Mouse (Mus musculus) heart, postnatal 14 days (tissue): ENCODE data around the gene Gm45711. TPM values are rescaled to one million over a fixed set of nuclear protein-coding genes. Genes with fewer than 3 reads are reported as not detected.
"Not testable (repeated sequence)": the region's sequence is repeated elsewhere in the genome, so short reads cannot be mapped to it uniquely, and the experiment has no call there.

ENCODE experiments used
- DNase-seq, 2 experiments: peaks; one replicate each; pipeline ENCODE4 v3.0.0; 2021 to 2022
- intact Hi-C: fragments of 180-260 bp; cut with DNase I; formaldehyde crosslinking; loops from one replicate; pipeline ENCODE4 v1.15.1; 2025
- total RNA-seq, 2 experiments: library from RNA; stranded (reverse); gene quantifications; 2 replicates each; pipeline ENCODE4 v1.2.3; 2021

Gene Gm45711
- total RNA-seq, 2 experiments from 2014 or later, result not detected

DNA sequence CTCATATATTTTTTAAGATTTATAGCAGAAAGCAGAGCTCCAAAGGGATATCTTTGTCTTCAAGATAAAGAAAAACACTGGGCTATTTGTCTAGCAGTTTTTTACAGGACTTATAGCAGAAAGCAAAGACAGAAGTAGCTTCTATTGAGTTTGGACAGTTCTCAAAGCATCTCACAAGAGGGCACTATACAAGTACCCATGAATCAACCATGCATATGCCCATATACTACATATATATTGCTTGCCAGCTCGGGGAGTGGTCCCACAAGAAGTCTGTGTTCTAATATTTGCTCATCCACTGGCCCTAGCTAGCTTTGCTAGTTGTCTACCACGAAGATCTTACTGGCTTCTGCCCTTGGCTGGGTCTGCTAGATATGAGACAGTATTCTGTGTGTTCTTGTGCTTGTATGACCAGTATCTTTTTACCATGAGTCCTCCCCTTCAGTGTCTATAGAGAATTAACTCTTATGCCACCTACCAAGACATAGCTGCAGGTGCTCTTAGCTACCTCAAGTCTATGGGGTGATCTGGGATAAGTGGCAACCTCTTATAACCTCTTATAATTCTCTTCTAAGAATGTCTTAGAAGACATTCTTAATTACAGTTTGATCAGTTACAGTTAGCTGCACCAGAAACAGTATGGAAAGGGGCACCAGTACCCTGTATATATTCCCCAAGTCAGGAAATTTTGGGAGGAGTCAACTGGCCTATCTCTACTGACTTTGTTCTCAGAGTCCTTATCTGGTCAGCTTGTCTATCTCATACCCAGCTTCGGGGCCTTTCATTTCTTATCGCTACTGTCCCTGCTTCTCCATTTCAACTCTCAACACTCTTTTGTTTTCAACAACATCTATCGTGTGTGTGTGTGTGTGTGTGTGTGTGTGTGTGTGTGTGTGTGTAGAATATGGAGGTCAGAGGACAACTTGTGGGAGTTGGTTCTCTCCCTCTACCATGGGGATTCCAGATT, 23.1 kb upstream of the Gm45711 start:
- intact Hi-C loops, result loop anchor here (10.0 kb wide), 1 partner anchor 238 kb away; no protein-coding TSS in a partner anchor
- no peak for DNase-seq

GRCm38 (mm10) chr8:104321930-104322329, 12.0 kb upstream of the Gm45711 start, which contains the start of gene Cmtm2b:
TSS of gene Cmtm2b (plus strand) at chr8:104322230.
- intact Hi-C loops, DNase-seq: not testable (repeated sequence)

GRCm38 (mm10) chr8:104321267-104321666, 11.4 kb upstream of the Gm45711 start, which contains the start of gene Gm11020:
TSS of gene Gm11020 (plus strand) at chr8:104321567.
- DNase-seq, intact Hi-C loops: not testable (repeated sequence)

- DNase-seq, result peak in 1 of 2 experiments; percentile 29
- intact Hi-C loops, result no loop called here
These were observed 3.4 kb upstream of the Gm45711 start for GRCm38 (mm10) chr8:104313311-104313710.

DNA sequence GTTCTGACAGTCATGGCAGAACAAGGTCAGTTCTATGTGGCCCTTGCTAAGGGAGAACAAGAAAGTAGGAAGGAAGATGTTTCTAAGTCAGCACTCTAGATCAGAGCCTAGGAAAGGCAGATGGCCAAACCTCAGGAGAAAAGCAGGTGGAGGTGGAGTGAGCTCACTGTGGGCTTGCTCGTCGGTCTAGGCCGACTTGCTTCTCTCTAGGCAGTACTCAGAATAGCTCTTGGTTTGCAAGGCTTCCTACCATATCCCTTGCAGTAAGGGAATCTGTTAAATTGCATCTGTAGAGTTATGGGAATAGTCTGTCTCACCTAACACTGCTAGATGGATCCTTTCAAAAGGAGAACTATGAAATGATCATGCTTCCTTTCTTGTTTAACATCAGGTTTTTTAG, 2.1 kb upstream of the Gm45711 start:
- intact Hi-C loops, DNase-seq: not testable (repeated sequence)

DNA sequence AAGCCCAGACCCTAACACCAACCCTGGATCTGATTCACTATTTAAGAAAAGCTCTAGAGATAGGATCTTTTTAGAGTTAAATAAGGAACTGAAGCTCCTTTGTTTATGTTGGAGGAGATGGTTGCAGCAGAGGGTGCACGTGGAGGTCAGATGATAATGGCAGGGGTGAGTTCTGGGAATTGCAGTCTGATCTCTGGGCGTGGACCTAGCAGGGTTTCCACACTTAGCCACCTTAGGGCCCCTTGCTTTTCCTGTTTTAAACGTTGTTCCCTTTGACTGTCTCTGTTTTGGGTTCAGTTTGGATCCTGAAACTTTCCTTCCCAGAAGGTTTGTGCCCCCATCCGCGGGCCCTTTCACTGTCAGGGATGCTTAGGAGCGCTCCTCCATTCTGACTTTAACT, 1.5 kb downstream of the Gm45711 start:
- DNase-seq, intact Hi-C loops: not testable (repeated sequence)

- intact Hi-C loops, result no loop called here
- no peak for DNase-seq
These were observed 4.9 kb downstream of the Gm45711 start for GRCm38 (mm10) chr8:104304962-104305361.

DNA sequence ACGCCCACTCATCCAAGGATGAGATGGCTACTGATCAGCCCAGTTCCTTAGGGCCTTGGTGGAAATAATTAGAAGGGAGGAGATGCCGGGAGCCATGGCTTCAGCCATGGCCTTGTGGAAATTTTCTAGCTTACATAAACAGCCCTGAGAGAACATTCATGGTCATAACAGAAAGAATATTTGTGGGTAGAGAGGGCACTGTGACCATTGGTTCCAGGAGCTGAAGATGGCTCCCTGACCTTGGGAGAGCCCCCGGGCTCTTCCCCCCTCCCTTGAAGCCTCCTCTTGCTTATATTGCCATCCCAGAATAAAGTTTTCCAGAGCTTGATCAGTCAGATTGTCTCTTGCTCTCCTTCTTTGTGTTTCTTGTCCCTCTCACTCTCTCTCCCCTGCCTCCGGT, 7.3 kb downstream of the Gm45711 start:
- intact Hi-C loops, result not testable (repeated sequence)

DNA sequence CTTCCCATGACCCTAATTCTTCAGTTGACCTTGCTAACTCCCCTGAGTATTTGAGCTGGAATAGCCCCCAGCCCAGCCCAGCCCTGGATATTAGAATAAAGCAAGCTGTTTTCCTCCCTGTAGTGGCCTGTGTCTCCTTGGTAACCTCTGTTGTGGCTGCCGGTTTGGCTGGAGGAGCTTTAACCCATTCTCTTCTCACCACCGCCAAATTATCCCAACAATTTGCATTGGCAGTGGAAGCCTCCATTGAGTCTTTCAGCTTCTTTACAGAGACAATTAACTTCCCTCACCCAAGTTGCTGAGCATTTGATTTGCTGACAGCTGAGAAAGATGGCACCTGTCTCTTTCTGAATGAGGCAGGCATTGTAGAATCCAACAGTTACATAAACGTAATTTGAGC, 8.3 kb downstream of the Gm45711 start:
- intact Hi-C loops, result not testable (repeated sequence)
- peak; percentile 5 to 26 for DNase-seq

More for the DNA sequence above, 7.3 kb downstream of the Gm45711 start:
- not testable (repeated sequence) for DNase-seq

- no peak for DNase-seq
- intact Hi-C loops, result no loop called here
These were observed 15.5 kb downstream of the Gm45711 start for GRCm38 (mm10) chr8:104294396-104294795.

GRCm38 (mm10) chr8:104293081-104293480, 16.8 kb downstream of the Gm45711 start, which contains the start of gene Cmtm2a:
TSS of gene Cmtm2a (minus strand) at chr8:104293181.
- intact Hi-C loops, DNase-seq: not testable (repeated sequence)

GRCm38 (mm10) chr8:104268937-104269440, 40.9 kb downstream of the Gm45711 start:
- no peak for DNase-seq
- intact Hi-C loops, result no loop called here

DNA sequence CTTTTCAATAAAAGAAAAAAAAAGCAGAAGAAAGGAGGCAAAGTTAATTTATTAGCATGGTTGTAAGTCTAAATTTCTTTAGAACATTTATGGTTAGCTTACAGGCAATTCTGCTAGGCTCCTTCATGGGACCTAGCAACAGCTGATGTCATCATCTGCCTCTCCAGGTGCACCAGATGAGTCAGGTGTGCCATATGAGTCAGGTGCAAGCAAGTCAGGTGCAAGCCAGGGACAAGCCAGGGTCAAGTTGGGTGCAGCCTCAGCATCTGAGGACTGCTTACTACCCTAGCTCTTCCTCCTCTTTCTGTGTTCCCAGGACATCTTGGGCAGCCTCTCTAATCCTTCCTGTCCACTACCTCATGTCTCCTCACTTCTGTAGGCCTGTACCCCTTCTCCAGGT, 41.5 kb downstream of the Gm45711 start:
- no peak for DNase-seq
- intact Hi-C loops, result no loop called here

DNA sequence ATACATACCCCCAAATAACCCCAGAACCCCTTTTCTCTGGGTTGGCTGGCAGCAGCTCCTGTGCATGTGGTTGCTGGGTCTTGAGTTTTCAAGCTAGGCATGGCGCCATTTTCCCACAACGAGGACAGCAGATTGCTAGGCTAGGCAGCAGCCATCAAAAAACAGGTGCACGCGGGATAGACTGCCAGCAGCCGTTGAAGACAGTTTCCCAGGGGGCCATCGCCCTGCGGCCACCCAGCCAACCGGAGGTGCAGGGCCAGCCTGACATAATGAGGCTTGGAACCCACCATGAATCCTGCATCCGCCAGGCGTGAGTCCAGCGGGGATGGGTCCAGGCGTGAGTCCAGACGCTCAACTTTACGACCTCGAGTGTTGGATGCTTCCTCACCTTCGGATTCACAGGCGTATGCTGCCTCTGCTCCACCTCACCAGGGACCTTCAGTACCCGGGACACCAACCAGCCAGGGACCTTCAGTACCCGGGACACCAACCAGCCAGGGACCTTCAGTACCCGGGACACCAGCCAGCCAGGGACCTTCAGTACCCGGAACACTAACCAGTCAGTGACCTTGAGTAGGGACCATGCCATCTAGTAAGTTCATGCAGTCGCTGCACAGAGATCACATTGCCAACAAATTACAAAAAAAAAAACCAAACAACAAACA, 45.5 kb downstream of the Gm45711 start:
- DNase-seq, intact Hi-C loops: not testable (repeated sequence)

GRCm38 (mm10) chr8:104261802-104262201, 48.1 kb downstream of the Gm45711 start:
- DNase-seq, result not testable (repeated sequence)

DNA sequence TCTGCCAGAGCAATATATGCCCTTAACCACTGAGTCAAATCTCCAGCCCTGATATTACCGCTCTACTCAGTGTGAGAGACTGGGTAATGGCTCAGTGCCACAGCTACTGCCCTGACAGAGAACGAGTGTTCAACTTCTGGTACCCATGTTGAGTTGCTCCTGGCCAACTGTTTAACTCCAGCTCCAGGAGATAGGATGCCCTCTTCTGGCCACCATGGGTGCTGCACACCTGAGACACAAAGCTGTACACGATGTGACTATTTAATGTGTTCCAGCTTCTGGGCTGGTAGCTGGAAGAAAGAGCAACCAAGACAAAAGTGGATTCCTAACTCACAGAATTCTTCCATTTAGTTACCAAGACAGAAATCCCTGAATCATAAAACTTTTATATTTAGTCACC, 56.9 kb downstream of the Gm45711 start:
- DNase-seq, result peak in 1 of 2 experiments; percentile 21
- intact Hi-C loops, result loop anchor here (5.0 to 10.0 kb wide), 2 partner anchors 192 to 319 kb away; partner anchors contain the start of gene Dync1li2

More at GRCm38 (mm10) chr8:104261802-104262201, 48.1 kb downstream of the Gm45711 start:
- intact Hi-C loops, result not testable (repeated sequence)

DNA sequence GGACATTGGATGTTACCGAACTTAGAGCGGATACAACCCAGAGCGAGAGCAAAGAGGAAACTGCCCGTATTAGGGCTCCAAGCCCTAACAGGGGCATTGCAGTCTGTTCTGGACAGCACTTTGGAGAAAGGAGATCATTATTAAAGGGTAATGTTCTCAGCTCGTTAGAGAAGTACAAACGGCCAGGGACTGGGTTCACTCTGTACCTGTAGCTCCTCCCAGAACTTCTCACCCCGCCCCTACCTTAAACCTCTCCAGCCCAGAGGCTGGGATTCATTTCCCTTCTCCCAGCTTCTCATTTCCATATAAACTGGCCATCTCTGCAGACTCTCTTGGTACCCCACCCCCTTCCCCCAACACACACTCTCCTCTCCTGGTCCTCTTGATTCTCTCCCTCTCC, 58.4 kb downstream of the Gm45711 start:
- intact Hi-C loops, result loop anchor here (2.0 to 10.0 kb wide), 3 partner anchors 89 to 321 kb away; partner anchors contain the start of gene Dync1li2

DNA sequence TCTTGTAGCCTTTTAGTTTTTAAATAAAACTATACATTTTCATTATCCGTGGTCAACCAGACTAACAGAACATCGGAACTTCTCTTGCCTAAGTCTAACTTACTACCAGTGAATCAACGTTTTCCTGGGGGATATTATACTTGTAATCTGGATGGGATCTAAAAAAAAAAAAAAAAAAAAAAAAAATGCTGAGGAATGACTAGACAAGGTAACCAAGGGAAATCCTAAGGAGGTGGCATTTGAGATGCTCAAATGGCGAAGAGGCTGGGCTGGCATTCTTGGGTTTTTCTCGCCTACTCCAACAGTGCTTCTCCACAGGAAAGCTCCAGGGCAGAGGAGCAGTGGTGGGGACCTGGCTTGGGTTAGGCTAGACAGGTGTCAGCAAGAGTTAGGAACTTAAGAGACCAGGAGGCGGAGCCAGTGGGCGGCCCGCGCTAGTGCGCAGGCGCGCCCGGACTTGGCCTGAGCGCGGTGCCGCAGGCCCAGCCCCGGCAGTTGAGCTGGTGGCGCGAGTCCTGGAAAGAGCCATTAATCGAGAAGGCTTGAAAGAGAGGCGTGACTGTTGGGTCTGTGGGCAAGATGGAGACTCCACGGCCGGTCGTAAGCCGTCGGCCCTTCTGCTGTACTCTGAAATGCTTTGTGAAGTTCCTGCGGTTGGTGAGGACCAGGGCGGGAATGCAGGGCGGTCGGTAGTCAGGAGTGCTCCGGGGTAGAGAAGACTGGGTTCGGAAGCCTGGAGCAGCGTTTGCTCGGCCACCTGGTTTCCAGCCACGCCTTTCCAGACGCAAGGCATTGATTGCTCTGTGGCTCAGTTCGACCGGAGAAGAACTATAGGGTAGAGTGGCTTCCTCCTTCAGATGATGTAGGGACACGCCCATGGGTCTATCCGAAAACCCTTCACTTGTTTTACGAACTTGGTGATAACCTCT, 59.2 kb downstream of the Gm45711 start, which contains the start of gene Cklf:
Cklf (plus strand) TSS at position 423 of the 929 bp plus-strand sequence.
- peak; percentile 90 for DNase-seq
- intact Hi-C loops, result loop anchor here (2.0 to 10.0 kb wide), 3 partner anchors 90 to 322 kb away; partner anchors contain the start of gene Dync1li2

More for the DNA sequence above, 58.4 kb downstream of the Gm45711 start:
- no peak for DNase-seq

GRCm38 (mm10) chr8:104249442-104249996, 60.4 kb downstream of the Gm45711 start:
- no peak for DNase-seq
- intact Hi-C loops, result no loop called here
